Mouse (Mus musculus) CH12.LX (cell line): ENCODE data around the gene Sacs. TPM values are rescaled to one million over a fixed set of nuclear protein-coding genes. Genes with fewer than 3 reads are reported as not detected.

Experiments used
- DNase-seq: peaks from one replicate; pipeline ENCODE4 v3.0.0-alpha.2; 2013; ENCODE audit errors: extremely low read depth
- H3K27ac ChIP-seq: 2 replicates; pipeline ENCODE4 v1.5.1; 2012; ENCODE audit warnings: low read depth, mild to moderate bottlenecking, control low read depth, moderate library complexity; ENCODE audit not compliant: insufficient read depth
- H3K27me3 ChIP-seq: replicated peaks from 2 replicates; pipeline ENCODE3; 2012; ENCODE audit warnings: inconsistent platforms
- H3K36me3 ChIP-seq, 2 experiments: replicated peaks in 1 of 2; 2 replicates each; pipeline versions ENCODE3 to v1.6.1; 2012; ENCODE audit warnings: inconsistent platforms in 1 of 2, low read length in 1 of 2, mild to moderate bottlenecking in 1 of 2, mixed read lengths in 1 of 2, moderate library complexity in 1 of 2; ENCODE audit not compliant: control insufficient read depth in 1 of 2, insufficient read depth in 1 of 2
- H3K4me1 ChIP-seq, 2 experiments: 2 replicates each; pipeline ENCODE4 v1.6.1; 2012; ENCODE audit warnings: inconsistent platforms in 1 of 2, moderate library complexity in 1 of 2; ENCODE audit not compliant: insufficient read depth in 2 of 2, control insufficient read depth in 1 of 2
- H3K4me2 ChIP-seq: 2 replicates; pipeline ENCODE4 v1.6.1; 2012; ENCODE audit warnings: low read depth, mild to moderate bottlenecking, control low read depth; ENCODE audit not compliant: poor library complexity, insufficient read depth, severe bottlenecking
- H3K4me3 ChIP-seq, 3 experiments: fragments of 150-350 bp in 1 of 3; sonication (generic) in 1 of 3; replicated peaks in 1 of 3; 2 replicates each; pipeline versions ENCODE3 to v1.5.1; 2011 to 2012; ENCODE audit warnings: low read depth in 2 of 3, low read length in 2 of 3, mild to moderate bottlenecking in 2 of 3, moderate library complexity in 2 of 3, control low read depth in 1 of 3, improper control_type of control experiment in 1 of 3, inconsistent platforms in 1 of 3, mixed read lengths in 1 of 3; ENCODE audit not compliant: poor library complexity in 1 of 3
- H3K79me2 ChIP-seq: replicated peaks from 2 replicates; pipeline ENCODE4 v1.6.1; 2012; ENCODE audit warnings: mild to moderate bottlenecking, moderate library complexity; ENCODE audit not compliant: control insufficient read depth, poor library complexity, insufficient read depth, severe bottlenecking; ENCODE audit errors: extremely low read depth
- H3K9ac ChIP-seq: 2 replicates; pipeline ENCODE4 v1.6.1; 2012; ENCODE audit warnings: low read depth, mild to moderate bottlenecking, control low read depth, moderate library complexity; ENCODE audit not compliant: insufficient read depth
- H3K9me3 ChIP-seq: replicated peaks from 2 replicates; pipeline ENCODE3; 2012; ENCODE audit warnings: low read length, inconsistent platforms, mixed read lengths
- BHLHE40 ChIP-seq: IDR thresholded peaks from 2 replicates; pipeline ENCODE4 v1.6.1; 2011; ENCODE audit warnings: mild to moderate bottlenecking, low read depth, low read length, improper control_type of control experiment
- CTCF ChIP-seq, 2 experiments: IDR thresholded peaks in 1 of 2; conservative IDR thresholded peaks in 1 of 2; 2 replicates each; pipeline ENCODE4 v1.5.1; 2011 to 2012; ENCODE audit warnings: low read depth in 2 of 2, low read length in 2 of 2, improper control_type of control experiment in 1 of 2, inconsistent platforms in 1 of 2, mild to moderate bottlenecking in 1 of 2, moderate library complexity in 1 of 2
- E2F4 ChIP-seq: IDR thresholded peaks from 2 replicates; pipeline ENCODE4 v1.6.1; 2011; ENCODE audit warnings: low read depth, low read length, improper control_type of control experiment; ENCODE audit not compliant: insufficient replicate concordance
- EP300 ChIP-seq: IDR thresholded peaks from 2 replicates; pipeline ENCODE4 v1.6.1; 2011; ENCODE audit warnings: low read length, improper control_type of control experiment
- HCFC1 ChIP-seq: IDR thresholded peaks from 2 replicates; pipeline ENCODE4 v1.6.1; 2012; ENCODE audit warnings: low read depth, mild to moderate bottlenecking, inconsistent platforms, low read length, improper control_type of control experiment
- KAT2A ChIP-seq: IDR thresholded peaks from 2 replicates; pipeline ENCODE4 v1.6.1; 2012; ENCODE audit warnings: low read length, improper control_type of control experiment, inconsistent platforms; ENCODE audit not compliant: insufficient replicate concordance
- MAFK ChIP-seq: IDR thresholded peaks from 2 replicates; pipeline ENCODE4 v1.6.1; 2011; ENCODE audit warnings: low read length, improper control_type of control experiment; ENCODE audit not compliant: insufficient replicate concordance
- MAX ChIP-seq: IDR thresholded peaks from 2 replicates; pipeline ENCODE4 v1.6.1; 2011; ENCODE audit warnings: low read length, improper control_type of control experiment
- MXI1 ChIP-seq: IDR thresholded peaks from 2 replicates; pipeline ENCODE4 v1.6.1; 2011; ENCODE audit warnings: mild to moderate bottlenecking, low read depth, low read length, improper control_type of control experiment
- RAD21 ChIP-seq: IDR thresholded peaks from 2 replicates; pipeline ENCODE4 v1.6.1; 2011; ENCODE audit warnings: low read depth, mild to moderate bottlenecking, low read length, improper control_type of control experiment, moderate library complexity
- RCOR1 ChIP-seq: conservative IDR thresholded peaks from 2 replicates; pipeline ENCODE4 v1.6.1; 2012; ENCODE audit warnings: low read depth, mild to moderate bottlenecking, inconsistent platforms, low read length, improper control_type of control experiment
- SMC3 ChIP-seq: IDR thresholded peaks from 2 replicates; pipeline ENCODE4 v1.6.1; 2011; ENCODE audit warnings: low read depth, low read length, improper control_type of control experiment
- USF2 ChIP-seq: conservative IDR thresholded peaks from 2 replicates; pipeline ENCODE4 v1.6.1; 2011; ENCODE audit warnings: low read depth, low read length, improper control_type of control experiment
- ZKSCAN1 ChIP-seq: IDR thresholded peaks from 2 replicates; pipeline ENCODE4 v1.6.1; 2012; ENCODE audit warnings: low read depth, inconsistent platforms, low read length, improper control_type of control experiment, borderline replicate concordance
- dilution Hi-C: fragments of 300-500 bp; cut with MboI; formaldehyde crosslinking; loops from 2 replicates; pipeline ENCODE4 v1.14.3; 2020; ENCODE audit warnings: low sequenced_read_pairs; ENCODE audit not compliant: extremely low pct_unique_long_range_greater_than_20kb, extremely low pct_ligation_motif_present
- in situ Hi-C: fragments of 300-500 bp; cut with MboI; formaldehyde crosslinking; loops from 3 replicates; pipeline ENCODE4 v1.14.3; 2019; ENCODE audit warnings: low sequenced_read_pairs, low pct_ligation_motif_present, low pct_unique_long_range_greater_than_20kb, mixed read lengths
- polyA plus RNA-seq: library from polyadenylated mRNA; unstranded; fragments of >175 nt; gene quantifications from 2 replicates; pipeline ENCODE4 v1.2.1, GENCODE M21; 2012; ENCODE audit warnings: low read depth; ENCODE audit not compliant: insufficient read length
- total RNA-seq, 2 experiments: library from RNA; depleted of rRNA; stranded (reverse); fragments of 300-350 nt in 1 of 2; fragments of >200 nt in 1 of 2; gene quantifications; 2 replicates each; pipeline ENCODE4 v1.2.3; 2012 to 2014

The Sacs gene
- total and polyA plus RNA-seq, 3 experiments = 5.3 to 6.7 (median 6.6) TPM

- H3K27ac ChIP-seq = no peak overlapping the region
- no peak overlapping the region for H3K9ac ChIP-seq
- H3K79me2 ChIP-seq = no peaks in the 10 kb centered on the region
- H3K4me1 ChIP-seq = peaks cover 0 to 2% of the 10 kb centered on the region in 2 experiments; a peak in 1 of 4 replicates
- dilution Hi-C loops = no loop called here
- no peak for DNase-seq
- no peak overlapping the region for H3K4me2 ChIP-seq
- no peaks in the 10 kb centered on the region for H3K9me3 ChIP-seq
- no peaks in the 10 kb centered on the region for H3K36me3 ChIP-seq
- no peaks in the 10 kb centered on the region for H3K27me3 ChIP-seq
- TF ChIP-seq BHLHE40 (no peak), USF2 (no peak), SMC3 (no peak), HCFC1 (no peak), RAD21 (no peak)
- TF ChIP-seq, all 38 proteins: peak for 0
- H3K4me3 ChIP-seq = no peak overlapping the region
- in situ Hi-C loops = no loop called here
Observed at GRCm38 (mm10) chr14:61230179-61230578, 91.9 kb downstream of the Sacs start.

- no peak overlapping the region for H3K27ac ChIP-seq
- H3K4me2 ChIP-seq = no peak overlapping the region
- in situ Hi-C loops = no loop called here
- no peaks in the 10 kb centered on the region for H3K27me3 ChIP-seq
- H3K4me1 ChIP-seq = no peaks in the 10 kb centered on the region
- H3K9me3 ChIP-seq = no peaks in the 10 kb centered on the region
- DNase-seq = no peak
- no peaks in the 10 kb centered on the region for H3K36me3 ChIP-seq
- TF ChIP-seq E2F4 (no peak), SMC3 (no peak), MAX (no peak), USF2 (no peak), MAFK (no peak), RCOR1 (no peak), KAT2A (no peak), HCFC1 (no peak), CTCF (conservative IDR thresholded peaks at IDR 0.05 in 1 of 2, IDR thresholded peaks at IDR 0.05 in 1 of 2; ENCODE audit: low read depth in 2 of 2, low read length in 2 of 2) (no peak), EP300 (no peak), MXI1 (no peak), ZKSCAN1 (no peak)
- TF ChIP-seq, all 38 proteins: peak for 0
- dilution Hi-C loops = no loop called here
- Histone ChIP-seq H3K79me2 (no peaks in the 10 kb centered on the region), H3K4me3 (no peak overlapping the region), H3K9ac (no peak overlapping the region)
Observed at GRCm38 (mm10) chr14:61232016-61232568, 93.8 kb downstream of the Sacs start.
